9 mouse cellular contexts compared by ENCODE assay signal in genomic region chr10:42680582-42681001, GRCm38 (mm10).
DNase-seq lines count a peak whose midpoint lies in the region; ATAC-seq and TF ChIP-seq lines count a peak whose summit lies in the region.
"Had no signal": no experiment of that assay in that cellular context is flagged by ENCODE, and none has a peak within 500 bp of the region (broad histone marks: within the 10 kb centered on the region; RNA-seq: fewer than 3 reads in every experiment).

No protein-coding gene starts in this region.

- no peak for TF ChIP-seq POLR2A in heart, adult 2 months (IDR thresholded peaks at IDR 0.05; ENCODE audit: insufficient read depth, low read depth, low read length)

- DNase-seq in heart, adult 11 months, result peak; percentile 88
- DNase-seq in heart, adult 2 months, result no peak
- DNase-seq in G1E (ENCODE audit: low spot score), result peak; percentile 39
- no peak for DNase-seq in adrenal gland, postnatal 4 days (ENCODE audit: low spot score in 2 of 2)
- DNase-seq in left cerebral cortex, postnatal 25 days (ENCODE audit: low spot score in 2 of 2), result no peak
- DNase-seq: layer of hippocampus, postnatal 36 days had no signal

- no peak for TF ChIP-seq CTCF in heart, adult 2 months (IDR thresholded peaks at IDR 0.05)
- TF ChIP-seq CTCF in G1E (IDR thresholded peaks at IDR 0.05; ENCODE audit: low read depth, low read length), result no peak

- no peak overlapping the region for H3K27ac ChIP-seq in heart, adult 2 months
- no peak overlapping the region for H3K27ac ChIP-seq in hindbrain, embryonic 12.5 days

- H3K36me3 ChIP-seq in heart, adult 2 months (ENCODE audit: control insufficient read depth, insufficient read depth, low read length), result no peaks in the 10 kb centered on the region
- H3K36me3 ChIP-seq in G1E (replicated peaks), result peaks cover 33% of the 10 kb centered on the region
- peaks cover 8% of the 10 kb centered on the region for H3K36me3 ChIP-seq in hindbrain, embryonic 12.5 days

- H3K79me2 ChIP-seq in heart, adult 2 months (replicated peaks; ENCODE audit: control insufficient read depth, insufficient read depth, low read length), result 0 out of 2 replicates have a peak, but pooled peaks cover 2% of the 10 kb centered on the region

- WGBS in heart, adult 2 months, result 37% methylated on average over 6 of the region's 6 CpGs
- WGBS in hindbrain, embryonic 12.5 days, result 11% methylated on average over 6 of the region's 6 CpGs

- H3K4me2 ChIP-seq in hindbrain, embryonic 12.5 days (replicated peaks), result peak overlapping the region; percentile 82; the same call in 1 of the 2 replicates

- H3K9me3 ChIP-seq in G1E (replicated peaks), result no peaks in the 10 kb centered on the region
- no peaks in the 10 kb centered on the region for H3K9me3 ChIP-seq in hindbrain, embryonic 12.5 days (replicated peaks)

- H3K27me3 ChIP-seq in heart, adult 2 months (ENCODE audit: control insufficient read depth, insufficient read depth, low read length), result no peaks in the 10 kb centered on the region
- no peaks in the 10 kb centered on the region for H3K27me3 ChIP-seq in G1E (ENCODE audit: insufficient read depth, low read length)
- H3K27me3 ChIP-seq in hindbrain, embryonic 12.5 days, result peaks cover 6% of the 10 kb centered on the region

- no peak for TF ChIP-seq EP300 in heart, adult 2 months (IDR thresholded peaks at IDR 0.05; ENCODE audit: insufficient read depth, low read depth, low read length)

- intact Hi-C loops in heart, adult 2 months (cut with DNase I), result no loop called here
- intact Hi-C loops in left cerebral cortex, postnatal 25 days (cut with DNase I), result no loop called here

- peaks cover 6% of the 10 kb centered on the region for H3K4me1 ChIP-seq in heart, adult 2 months (ENCODE audit: control insufficient read depth, insufficient read depth, low read length)
- peaks cover 14% of the 10 kb centered on the region for H3K4me1 ChIP-seq in G1E (ENCODE audit: insufficient read depth, low read depth, low read length)
- H3K4me1 ChIP-seq in hindbrain, embryonic 12.5 days, result peaks cover 9% of the 10 kb centered on the region

- H3K4me3 ChIP-seq in heart, adult 2 months, result no peak overlapping the region
- H3K4me3 ChIP-seq in G1E (ENCODE audit: low read depth, low read length), result no peak overlapping the region; the same call in 1 of the 2 replicates
- H3K4me3 ChIP-seq in hindbrain, embryonic 12.5 days, result no peak overlapping the region

- peak; percentile 47; the same call in 1 of the 2 replicates for ATAC-seq in G1E (ENCODE audit: extremely low read depth, insufficient number of reproducible peaks, low FRiP score, poor library complexity, severe bottlenecking)
- no peak for ATAC-seq in hindbrain, embryonic 12.5 days (ENCODE audit: low FRiP score)
- peak; percentile 51 for ATAC-seq in megakaryocyte-erythroid progenitor cell, adult 5-6 weeks (replicated peaks; ENCODE audit: low FRiP score, low TSS enrichment, poor library complexity, severe bottlenecking)
- no peak for ATAC-seq in activated CD4-positive, CD25-positive, alpha-beta regulatory T cell, adult 4 months

- H3K9ac ChIP-seq in heart, adult 2 months (ENCODE audit: low read depth, low read length), result no peak overlapping the region
- no peak overlapping the region for H3K9ac ChIP-seq in hindbrain, embryonic 12.5 days

Comparison
In these comparisons a context has a peak if more than half of its experiments do, and no peak if none do; other contexts are left out.
1. DNase-seq: peak in heart, adult 11 months (single experiment) and G1E (single experiment); none in heart, adult 2 months (0 of 2), adrenal gland, postnatal 4 days (0 of 2) and left cerebral cortex, postnatal 25 days (0 of 2).
2. ATAC-seq: peak in G1E (single experiment) and megakaryocyte-erythroid progenitor cell, adult 5-6 weeks (single experiment); none in hindbrain, embryonic 12.5 days (single experiment) and activated CD4-positive, CD25-positive, alpha-beta regulatory T cell, adult 4 months (single experiment).